8 mouse cellular contexts compared by ENCODE assay signal in genomic region chr1:86441980-86442831, GRCm38 (mm10). TPM values are rescaled to one million over a fixed set of nuclear protein-coding genes. Genes with fewer than 3 reads are reported as not detected.
A peak's percentile ranks its signal among the peaks of the same experiment; 100 is the strongest.
DNase-seq lines count a peak whose midpoint lies in the region; ATAC-seq lines count a peak whose summit lies in the region.

No protein-coding gene starts in this region.

- H3K9me3 ChIP-seq in hindbrain, embryonic 12.5 days (replicated peaks) = no peaks in the 10 kb centered on the region

- WGBS in hindbrain, embryonic 12.5 days = under 1% methylated on average over 81 of the region's 81 CpGs

- H3K27me3 ChIP-seq in hindbrain, embryonic 12.5 days = no peaks in the 10 kb centered on the region

- peak overlapping the region; percentile 73 for H3K4me2 ChIP-seq in hindbrain, embryonic 12.5 days (replicated peaks)

- H3K36me3 ChIP-seq in hindbrain, embryonic 12.5 days = no peaks in the 10 kb centered on the region

- H3K4me1 ChIP-seq in hindbrain, embryonic 12.5 days = peaks cover 50% of the 10 kb centered on the region

- peak overlapping the region; percentile 45 for H3K4me3 ChIP-seq in hindbrain, embryonic 12.5 days

- ATAC-seq in hindbrain, embryonic 12.5 days (ENCODE audit: low FRiP score) = peak; percentile 67

- DNase-seq in Muller cell, postnatal 12 days (ENCODE audit: inconsistent ontology term) = peak; percentile 96
- peak; percentile 88 to 91 for DNase-seq in cerebellum, postnatal 10 days
- DNase-seq in frontal cortex, postnatal 10 days (ENCODE audit: low spot score in 2 of 2) = peak; percentile 78 to 84
- DNase-seq in layer of hippocampus, postnatal 25 days (ENCODE audit: extremely low spot score in 1 of 2, low spot score in 1 of 2) = peak; percentile 70 to 77
- peak; percentile 90 for DNase-seq in lung, postnatal 25 days (ENCODE audit: low spot score)
- peak; percentile 87 for DNase-seq in retina, embryonic 14.5 days (ENCODE audit: low spot score)
- DNase-seq in thymus, postnatal 36 days = peak; percentile 84 to 90

- peak overlapping the region; percentile 100 for H3K27ac ChIP-seq in hindbrain, embryonic 12.5 days

- peak overlapping the region; percentile 89 for H3K9ac ChIP-seq in hindbrain, embryonic 12.5 days

RNA-seq across cellular contexts. Expression of gene Tex44, which starts 16.1 kb away (rescaled TPM):
- polyA plus RNA-seq in hindbrain, embryonic 12.5 days (2016; fragmentation: Nextera tagmentation; extraction: Ambion mirVana) = not detected in 2 replicates
- total RNA-seq in layer of hippocampus, postnatal 25 days (2021) = not detected

RNA-seq across cellular contexts. Expression of gene Nmur1, which starts 16.2 kb away (rescaled TPM):
- 0.23 TPM in 1 of 2 replicates, not detected in the other for polyA plus RNA-seq in hindbrain, embryonic 12.5 days (2016; fragmentation: Nextera tagmentation; extraction: Ambion mirVana)
- total RNA-seq in layer of hippocampus, postnatal 25 days (2021) = not detected

Comparison
In these comparisons a context has a peak if more than half of its experiments do, and no peak if none do; other contexts are left out.
1. Peak in every context shown above with its lines: DNase-seq, ATAC-seq, H3K4me3 ChIP-seq and H3K27ac ChIP-seq.